Mouse (Mus musculus) spleen, adult 10 weeks (tissue): ENCODE measurements around the gene B4galt7. TPM values are rescaled to one million over a fixed set of nuclear protein-coding genes. Genes with fewer than 3 reads are reported as not detected.

Experiments used
- polyA plus RNA-seq: library from polyadenylated mRNA; stranded (reverse); fragments of 350-450 nt; fragmentation: Illumina TruSeq; extraction: RNeasy Lipid Tissue Mini Kit (QIAGEN cat#74804); gene quantifications from one replicate; pipeline ENCODE4 v1.2.3, GENCODE M21; 2015; ENCODE audit warnings: low replicate concordance; ENCODE audit not compliant: insufficient read depth

The B4galt7 gene
- 15.3 TPM for polyA plus RNA-seq

GRCm38 (mm10) chr13:55599566-55600540 is at the start of gene B4galt7:
Gene B4galt7, plus strand, starts transcription at chr13:55599896.

GRCm38 (mm10) chr13:55571027-55571751 is 28.5 kb upstream of the B4galt7 start, which contains the start of gene Fam193b:
Gene Fam193b, minus strand, starts transcription at chr13:55571120.

GRCm38 (mm10) chr13:55573432-55573831 is 26.3 kb upstream of the B4galt7 start, which contains the start of gene Tmed9:
Gene Tmed9, plus strand, starts transcription at chr13:55573732.

GRCm38 (mm10) chr13:55622649-55623541 is 23.2 kb downstream of the B4galt7 start, which contains the start of gene Caml:
Gene Caml, plus strand, starts transcription at chr13:55623005.

GRCm38 (mm10) chr13:55634639-55635127 is 35.0 kb downstream of the B4galt7 start, which contains the start of gene Ddx46:
Gene Ddx46, plus strand, starts transcription at chr13:55635027.

Other genes with a start within 250 kb of the B4galt7 start
- gene Lman2, start 237.1 kb upstream of the B4galt7 start, polyA plus RNA-seq = 46.1 TPM
- gene Rgs14, start 230.2 kb upstream of the B4galt7 start, polyA plus RNA-seq = 26.6 TPM
- gene Slc34a1, start 201.7 kb upstream of the B4galt7 start, polyA plus RNA-seq = not detected
- not detected for gene Pfn3, start 184.7 kb upstream of the B4galt7 start, polyA plus RNA-seq
- 0.11 TPM for gene F12, start 173.1 kb upstream of the B4galt7 start, polyA plus RNA-seq
- 155 TPM for gene Grk6, start 154.8 kb upstream of the B4galt7 start, polyA plus RNA-seq
- not detected for gene Prr7, start 135.6 kb upstream of the B4galt7 start, polyA plus RNA-seq
- 4.8 TPM for gene Dbn1, start 111.8 kb upstream of the B4galt7 start, polyA plus RNA-seq
- 7.7 TPM for gene Pdlim7, start 86.2 kb upstream of the B4galt7 start, polyA plus RNA-seq
- 51.4 TPM for gene Dok3, start 70.6 kb upstream of the B4galt7 start, polyA plus RNA-seq
- 33.1 TPM for gene Ddx41, start 63.2 kb upstream of the B4galt7 start, polyA plus RNA-seq
- 63.6 TPM for gene Fam193b, start 28.8 kb upstream of the B4galt7 start, polyA plus RNA-seq
- 85.5 TPM for gene Tmed9, start 26.2 kb upstream of the B4galt7 start, polyA plus RNA-seq
- gene Caml, start 23.1 kb downstream of the B4galt7 start, polyA plus RNA-seq = 43.9 TPM
- gene Ddx46, start 35.1 kb downstream of the B4galt7 start, polyA plus RNA-seq = 126 TPM
- gene B230219D22Rik, start 93.2 kb downstream of the B4galt7 start, polyA plus RNA-seq = 88.3 TPM
- 47.8 TPM for gene Txndc15, start 114.8 kb downstream of the B4galt7 start, polyA plus RNA-seq
- 37.6 TPM for gene Pcbd2, start 127.5 kb downstream of the B4galt7 start, polyA plus RNA-seq
- not detected for gene Catsper3, start 184.7 kb downstream of the B4galt7 start, polyA plus RNA-seq
- gene Pitx1, start 236.3 kb downstream of the B4galt7 start, polyA plus RNA-seq = not detected